Mouse (Mus musculus) intestine, embryonic 16.5 days (tissue): ENCODE data around the gene Srp54a. TPM values are rescaled to one million over a fixed set of nuclear protein-coding genes. Genes with fewer than 3 reads are reported as not detected.
"Not testable (repeated sequence)": the region's sequence is repeated elsewhere in the genome, so short reads cannot be mapped to it uniquely, and the experiment has no call there.

Experiments
- ATAC-seq: fragments of 200-750 bp; cut with Nextera tagmentation; 2 replicates; pipeline ENCODE4 v1.8.0; 2017; ENCODE audit warnings: moderate TSS enrichment, moderate library complexity
- H3K27ac ChIP-seq: fragments of 300-500 bp; sonication (generic); 2 replicates; pipeline ENCODE4 v1.5.1; 2014; ENCODE audit warnings: mild to moderate bottlenecking, low read length
- H3K27me3 ChIP-seq: fragments of 300-500 bp; sonication (generic); replicated peaks from 2 replicates; pipeline ENCODE4 v1.6.1; 2014; ENCODE audit warnings: low read length, control low read depth, mixed read lengths; ENCODE audit not compliant: control insufficient read depth, insufficient read depth
- H3K36me3 ChIP-seq: fragments of 300-500 bp; sonication (generic); 2 replicates; pipeline ENCODE4 v1.6.1; 2014; ENCODE audit warnings: low read length, control low read depth; ENCODE audit not compliant: control insufficient read depth, insufficient read depth
- H3K4me1 ChIP-seq: fragments of 300-500 bp; sonication (generic); 2 replicates; pipeline ENCODE4 v1.6.1; 2014; ENCODE audit warnings: low read length, control low read depth, mixed read lengths; ENCODE audit not compliant: control insufficient read depth, insufficient read depth
- H3K4me2 ChIP-seq: fragments of 300-500 bp; sonication (generic); 2 replicates; pipeline ENCODE4 v1.6.1; 2014; ENCODE audit warnings: low read depth, low read length, control low read depth
- H3K4me3 ChIP-seq: fragments of 300-500 bp; sonication (generic); 2 replicates; pipeline ENCODE4 v1.5.1; 2014; ENCODE audit warnings: mild to moderate bottlenecking, low read length
- H3K9ac ChIP-seq: fragments of 300-500 bp; sonication (generic); 2 replicates; pipeline ENCODE4 v1.6.1; 2014; ENCODE audit warnings: low read depth, low read length
- H3K9me3 ChIP-seq: fragments of 300-500 bp; sonication (generic); 2 replicates; pipeline ENCODE4 v1.6.1; 2016; ENCODE audit warnings: low read length, control low read depth; ENCODE audit not compliant: control insufficient read depth
- WGBS: fragments of 180-500 bp; shearing (Covaris S2); extraction: QIAGEN DNeasy Blood & Tissue Kit; methylation state at CpG from one replicate; pipeline ENCODE4 v1.1.7; 2014; 5-methylcytosine and 5-hydroxymethylcytosine counted together
- polyA plus RNA-seq: library from polyadenylated mRNA; unstranded; fragments of >200 nt; fragmentation: Nextera tagmentation; extraction: Ambion mirVana; gene quantifications from 2 replicates; pipeline ENCODE4 v1.2.1, GENCODE M21; 2015

Gene Srp54a
- polyA plus RNA-seq, 1 experiment from 2014 or later, result 157 TPM

DNA sequence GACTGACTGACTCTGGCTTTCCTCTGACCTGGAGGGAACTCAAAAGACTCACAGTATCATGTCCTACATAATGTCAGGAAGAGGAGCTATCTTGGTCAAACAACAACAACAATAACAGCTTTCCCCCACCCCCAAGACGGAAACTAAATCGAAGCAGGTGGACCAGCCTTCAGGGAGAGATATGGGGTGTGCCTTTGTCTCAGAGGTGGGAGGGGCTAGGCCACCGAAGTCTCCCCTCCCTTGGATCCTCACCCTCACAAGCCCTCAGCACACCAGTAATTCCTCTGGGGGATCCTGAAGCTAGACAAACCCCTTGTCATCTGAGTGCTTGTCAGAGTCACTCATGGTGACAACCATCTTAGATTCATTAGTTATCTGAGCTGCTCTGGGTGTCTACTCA, 20.2 kb upstream of the Srp54a start:
- Histone ChIP-seq H3K27ac (no peak overlapping the region), H3K4me3 (no peak overlapping the region), H3K4me1 (0 out of 2 replicates have a peak, but pooled peaks cover 2% of the 10 kb centered on the region), H3K9me3 (no peaks in the 10 kb centered on the region), H3K36me3 (no peaks in the 10 kb centered on the region), H3K27me3 (no peaks in the 10 kb centered on the region), H3K9ac (no peak overlapping the region), H3K4me2 (no peak overlapping the region)
- ATAC-seq, result no peak
- WGBS, result 46% methylated on average over 3 of the region's 3 CpGs

DNA sequence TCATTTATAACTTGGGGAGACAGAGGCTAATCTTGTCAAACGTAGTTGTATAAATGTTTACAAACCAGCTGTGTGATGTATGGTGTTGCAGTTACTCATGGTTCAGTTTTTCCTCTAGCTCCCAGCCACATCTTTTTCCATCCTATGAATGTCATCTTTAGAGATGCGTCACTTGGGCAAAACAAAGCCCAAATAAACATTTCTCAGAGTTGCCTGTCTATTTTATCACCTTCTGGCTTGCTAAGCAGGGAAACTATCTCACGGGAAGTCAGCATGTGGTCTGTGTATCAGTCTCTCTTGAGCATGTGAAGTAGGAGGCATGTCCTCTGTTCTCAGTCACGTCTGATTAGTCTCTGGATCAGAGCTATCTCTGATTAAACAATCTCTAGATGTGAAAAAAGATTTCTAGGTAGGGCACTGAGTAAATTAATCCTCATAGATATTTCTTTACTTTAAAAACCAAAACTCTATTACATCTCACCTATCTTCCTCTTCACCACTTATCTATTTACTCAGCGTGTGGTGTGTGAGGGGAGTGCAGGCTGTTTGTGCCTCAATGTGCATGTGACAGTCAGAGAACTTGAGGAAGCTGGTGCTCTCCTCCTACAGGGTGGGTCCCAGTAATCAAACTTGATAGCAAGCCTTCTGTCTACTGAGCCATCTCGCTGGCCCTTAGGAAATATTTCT, 19.7 kb upstream of the Srp54a start:
- Histone ChIP-seq H3K4me3 (no peak overlapping the region), H3K9me3 (no peaks in the 10 kb centered on the region), H3K4me2 (no peak overlapping the region), H3K27ac (no peak overlapping the region), H3K9ac (no peak overlapping the region), H3K4me1 (0 out of 2 replicates have a peak, but pooled peaks cover 2% of the 10 kb centered on the region), H3K36me3 (no peaks in the 10 kb centered on the region), H3K27me3 (no peaks in the 10 kb centered on the region)
- WGBS, result 64% methylated on average over 6 of the region's 6 CpGs
- ATAC-seq, result peak; percentile 62; the same call in 1 of the 2 replicates

DNA sequence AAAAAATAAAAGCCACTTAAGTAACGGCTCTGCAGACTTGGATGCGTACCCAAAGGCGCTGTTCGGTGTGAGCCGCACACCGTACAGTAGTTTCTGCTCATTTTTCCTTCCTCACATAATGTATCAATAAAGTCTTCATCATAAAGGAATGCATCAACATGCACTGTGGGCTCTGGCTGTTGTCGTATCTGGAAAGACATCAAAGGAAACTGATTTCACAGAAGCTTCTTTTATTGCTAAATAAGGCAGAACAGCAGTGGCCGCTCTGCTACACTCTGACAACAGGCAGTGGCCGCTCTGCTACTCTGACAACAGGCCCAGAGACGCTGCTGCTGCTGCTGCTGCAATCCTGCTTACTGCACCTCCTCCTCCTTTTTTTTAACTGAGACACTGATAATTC, 19.1 kb upstream of the Srp54a start:
- WGBS, result 78% methylated on average over 10 of the region's 10 CpGs
- Histone ChIP-seq H3K27me3 (no peaks in the 10 kb centered on the region), H3K9ac (no peak overlapping the region), H3K36me3 (no peaks in the 10 kb centered on the region), H3K4me2 (no peak overlapping the region), H3K4me3 (no peak overlapping the region), H3K27ac (no peak overlapping the region), H3K9me3 (no peaks in the 10 kb centered on the region), H3K4me1 (0 out of 2 replicates have a peak, but pooled peaks cover 2% of the 10 kb centered on the region)
- ATAC-seq, result no peak; the same call in 1 of the 2 replicates

DNA sequence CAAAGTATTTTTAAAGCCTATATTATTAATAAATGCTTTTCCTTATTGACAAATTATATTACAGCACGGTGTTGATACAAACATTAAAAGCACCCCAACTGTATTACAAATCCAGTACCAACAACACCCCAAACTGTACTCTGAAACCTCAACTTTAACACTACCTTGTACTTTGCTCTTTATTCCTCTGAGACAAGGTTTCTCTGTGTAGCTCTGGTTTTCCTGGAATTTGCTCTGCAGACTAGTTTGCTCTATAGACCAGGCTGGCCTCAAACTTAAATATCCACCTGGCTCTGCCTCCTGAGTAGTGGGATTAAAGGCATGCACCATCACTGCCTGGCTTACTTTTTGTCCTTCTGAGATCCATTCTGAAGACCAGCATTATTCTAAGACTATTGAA, 17.9 kb upstream of the Srp54a start:
- Histone ChIP-seq H3K9me3 (no peaks in the 10 kb centered on the region), H3K36me3 (no peaks in the 10 kb centered on the region), H3K4me1 (0 out of 2 replicates have a peak, but pooled peaks cover 2% of the 10 kb centered on the region), H3K4me2 (no peak overlapping the region), H3K27me3 (no peaks in the 10 kb centered on the region), H3K27ac (peak overlapping the region; percentile 44), H3K9ac (no peak overlapping the region), H3K4me3 (no peak overlapping the region)
- WGBS, result 77% methylated on average over 1 of the region's 1 CpGs
- peak; percentile 73 for ATAC-seq

DNA sequence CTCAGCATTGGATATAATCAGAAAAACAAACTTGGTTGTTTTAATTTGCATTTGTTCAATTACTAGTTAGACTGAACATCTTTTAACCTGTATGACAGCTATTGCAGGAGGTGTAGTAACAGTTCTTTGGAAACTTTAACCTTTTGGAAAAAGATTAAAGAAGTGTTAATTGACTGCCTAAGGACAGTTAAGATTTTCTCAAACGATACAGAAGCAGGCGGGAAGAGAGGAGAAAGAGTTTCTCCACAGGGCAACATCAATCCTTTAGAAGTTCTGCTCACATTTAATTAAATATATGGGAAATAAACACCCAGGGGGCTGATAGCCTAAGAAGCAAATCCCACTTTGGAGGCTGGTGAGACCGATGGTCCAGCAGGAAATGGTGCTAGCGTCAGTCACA, 7.6 kb upstream of the Srp54a start:
- 72% methylated on average over 4 of the region's 4 CpGs for WGBS
- H3K36me3 ChIP-seq, result no peaks in the 10 kb centered on the region
- no peak overlapping the region for H3K27ac ChIP-seq
- no peak for ATAC-seq
- H3K9me3 ChIP-seq, result no peaks in the 10 kb centered on the region
- no peak overlapping the region for H3K4me2 ChIP-seq
- H3K27me3 ChIP-seq, result no peaks in the 10 kb centered on the region
- H3K4me3 ChIP-seq, result no peak overlapping the region
- H3K4me1 ChIP-seq, result no peaks in the 10 kb centered on the region
- H3K9ac ChIP-seq, result no peak overlapping the region

DNA sequence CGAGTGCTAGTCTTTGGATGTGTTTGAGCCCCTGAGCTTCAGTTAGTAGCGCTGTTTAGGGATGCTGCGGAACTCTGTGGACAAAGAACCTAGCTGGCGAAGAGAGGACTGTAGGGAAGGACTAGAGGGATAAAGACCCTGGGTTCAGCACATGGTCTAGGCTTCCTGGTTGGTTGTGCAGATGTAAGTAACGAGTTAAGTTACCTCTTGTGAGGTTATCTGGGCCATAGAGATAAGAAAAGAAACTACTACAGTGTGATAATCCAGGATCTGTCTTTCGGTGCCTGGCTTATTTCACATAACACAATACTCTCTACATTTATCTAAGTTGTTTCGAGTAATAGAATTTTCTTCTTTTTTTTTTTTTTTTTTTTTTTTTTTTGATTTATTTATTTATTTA, 6.4 kb upstream of the Srp54a start:
- no peak overlapping the region for H3K27ac ChIP-seq
- no peaks in the 10 kb centered on the region for H3K4me1 ChIP-seq
- WGBS, result 85% methylated on average over 7 of the region's 7 CpGs

DNA sequence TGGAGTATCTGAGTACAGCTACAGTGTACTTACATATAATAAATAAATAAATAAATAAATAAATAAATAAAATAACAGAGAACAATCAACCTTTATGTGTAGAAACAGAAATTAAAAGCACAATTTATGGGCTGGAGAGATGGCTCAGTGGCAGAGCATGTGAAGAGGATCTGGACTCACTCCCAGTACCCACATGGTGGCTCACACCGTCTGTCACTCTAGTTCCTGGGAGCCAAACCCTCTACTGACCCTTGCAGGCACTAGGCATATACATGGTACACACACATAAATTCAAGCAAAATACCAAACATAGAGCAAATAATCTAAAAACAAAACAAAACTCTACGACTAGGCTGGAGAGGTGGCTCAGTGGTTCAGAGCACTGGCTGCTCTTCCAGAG, 4.8 kb upstream of the Srp54a start:
- Histone ChIP-seq H3K27ac (no peak overlapping the region), H3K4me3 (no peak overlapping the region), H3K4me1 (no peaks in the 10 kb centered on the region), H3K27me3 (no peaks in the 10 kb centered on the region), H3K36me3 (no peaks in the 10 kb centered on the region), H3K9me3 (no peaks in the 10 kb centered on the region), H3K9ac (no peak overlapping the region), H3K4me2 (no peak overlapping the region)
- no peak for ATAC-seq
- 89% methylated on average over 2 of the region's 2 CpGs for WGBS

More for the DNA sequence above, 6.4 kb upstream of the Srp54a start:
- no peak overlapping the region for H3K4me3 ChIP-seq
- no peak overlapping the region for H3K9ac ChIP-seq
- H3K9me3 ChIP-seq, result no peaks in the 10 kb centered on the region
- ATAC-seq, result no peak
- H3K36me3 ChIP-seq, result no peaks in the 10 kb centered on the region
- no peaks in the 10 kb centered on the region for H3K27me3 ChIP-seq
- no peak overlapping the region for H3K4me2 ChIP-seq

DNA sequence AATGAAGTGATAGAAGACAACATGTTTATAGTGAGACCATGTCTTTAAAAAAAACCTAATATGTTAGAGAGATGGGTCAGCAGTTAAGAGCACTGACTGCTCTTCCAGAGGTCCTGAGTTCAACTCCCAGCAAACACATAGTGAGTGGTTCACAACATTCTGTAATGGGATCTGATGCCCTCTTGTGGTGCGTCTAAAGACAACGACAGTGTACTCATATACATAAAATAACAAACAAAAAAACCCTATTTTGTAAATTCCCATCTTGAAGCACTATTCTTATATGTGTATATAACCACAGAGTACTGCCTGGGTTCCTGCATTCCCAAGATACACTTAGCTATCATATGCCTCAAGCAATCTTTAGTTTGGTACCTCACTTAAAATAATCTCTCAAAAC, 1.4 kb upstream of the Srp54a start:
- not testable (repeated sequence) for H3K4me1 ChIP-seq, H3K27me3 ChIP-seq, H3K4me2 ChIP-seq, H3K36me3 ChIP-seq, H3K27ac ChIP-seq, H3K4me3 ChIP-seq, ATAC-seq, H3K9ac ChIP-seq, H3K9me3 ChIP-seq
- 47% methylated on average over 2 of the region's 2 CpGs for WGBS

DNA sequence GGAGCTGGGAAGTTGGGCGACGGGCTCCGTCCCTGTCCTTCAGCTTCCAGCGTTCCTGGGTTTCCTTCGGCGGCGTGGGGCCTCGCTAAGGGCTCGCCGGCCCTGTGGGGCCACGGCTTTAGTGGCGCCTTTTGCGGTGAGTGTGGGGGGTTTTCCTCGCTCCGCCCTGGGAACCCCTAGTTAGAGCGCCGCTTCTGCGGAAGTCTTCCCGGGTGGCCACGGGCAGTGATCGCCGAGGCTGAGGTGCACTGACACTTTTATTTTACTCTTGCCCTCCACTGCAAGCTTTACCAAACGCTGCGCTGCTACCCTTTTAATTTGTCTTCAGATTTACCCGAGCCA, 510 bp downstream of the Srp54a start:
- not testable (repeated sequence) for H3K4me2 ChIP-seq, H3K36me3 ChIP-seq, H3K9me3 ChIP-seq, H3K4me1 ChIP-seq, H3K27me3 ChIP-seq
- H3K9ac ChIP-seq, result peak overlapping the region; percentile 80
- 0% methylated on average over 25 of the region's 25 CpGs for WGBS
- H3K4me3 ChIP-seq, result peak overlapping the region; percentile 62
- peak overlapping the region; percentile 87 for H3K27ac ChIP-seq
- peak; percentile 65 for ATAC-seq

DNA sequence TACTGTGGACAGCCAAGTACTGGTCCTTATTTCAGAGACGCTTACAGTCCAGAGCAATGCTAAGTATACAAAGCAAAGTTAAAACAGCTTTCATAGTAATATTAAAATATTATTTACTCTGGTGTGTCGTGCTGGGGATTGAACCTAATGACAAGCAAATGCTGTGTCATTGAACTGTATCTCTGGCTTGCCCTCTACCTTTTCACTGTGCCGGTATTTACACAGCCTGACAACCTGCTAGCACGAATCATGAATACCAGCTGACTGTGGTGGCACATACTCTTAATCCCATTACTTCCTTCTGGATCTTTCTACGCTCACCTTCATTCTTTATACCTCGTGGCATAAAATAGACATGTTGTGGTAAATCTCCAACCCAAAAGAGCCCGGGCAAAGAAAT, 12.1 kb downstream of the Srp54a start:
- not testable (repeated sequence) for H3K4me2 ChIP-seq, H3K9me3 ChIP-seq, H3K4me3 ChIP-seq, H3K27me3 ChIP-seq, H3K4me1 ChIP-seq, H3K36me3 ChIP-seq, H3K27ac ChIP-seq, ATAC-seq, H3K9ac ChIP-seq
- 100% methylated on average over 1 of the region's 7 CpGs for WGBS
